Mouse (Mus musculus) embryonic facial prominence, embryonic 12.5 days (tissue): ENCODE results near the gene Tmem120b. TPM values are rescaled to one million over a fixed set of nuclear protein-coding genes. Genes with fewer than 3 reads are reported as not detected.
"Not testable (repeated sequence)": the region's sequence is repeated elsewhere in the genome, so short reads cannot be mapped to it uniquely, and the experiment has no call there.

ENCODE experiments used
- ATAC-seq: fragments of 200-750 bp; cut with Nextera tagmentation; 2 replicates; pipeline ENCODE4 v1.8.0; 2017; ENCODE audit not compliant: insufficient number of reproducible peaks, insufficient read depth, low FRiP score, low TSS enrichment
- H3K27ac ChIP-seq: fragments of 300-500 bp; sonication (generic); 2 replicates; pipeline ENCODE4 v1.5.1; 2016; ENCODE audit warnings: mild to moderate bottlenecking
- H3K27me3 ChIP-seq: fragments of 300-500 bp; sonication (generic); 2 replicates; pipeline ENCODE4 v1.6.1; 2016; ENCODE audit warnings: mild to moderate bottlenecking, moderate library complexity
- H3K36me3 ChIP-seq: fragments of 300-500 bp; sonication (generic); 2 replicates; pipeline ENCODE4 v1.6.1; 2016; ENCODE audit warnings: mild to moderate bottlenecking
- H3K4me1 ChIP-seq: fragments of 300-500 bp; sonication (generic); 2 replicates; pipeline ENCODE4 v1.6.1; 2016
- H3K4me2 ChIP-seq: fragments of 300-500 bp; sonication (generic); replicated peaks from 2 replicates; pipeline ENCODE4 v1.6.1; 2016; ENCODE audit warnings: mild to moderate bottlenecking, moderate library complexity
- H3K4me3 ChIP-seq: fragments of 300-500 bp; sonication (generic); 2 replicates; pipeline ENCODE4 v1.5.1; 2016; ENCODE audit warnings: mild to moderate bottlenecking
- H3K9ac ChIP-seq: fragments of 300-500 bp; sonication (generic); 2 replicates; pipeline ENCODE4 v1.6.1; 2016; ENCODE audit warnings: mild to moderate bottlenecking, moderate library complexity
- H3K9me3 ChIP-seq: fragments of 300-500 bp; sonication (generic); 2 replicates; pipeline ENCODE4 v1.6.1; 2016; ENCODE audit warnings: mild to moderate bottlenecking, moderate library complexity
- WGBS: fragments of 180-500 bp; shearing (Covaris S2); methylation state at CpG from one replicate; pipeline ENCODE4 v1.1.7; 2016; 5-methylcytosine and 5-hydroxymethylcytosine counted together
- polyA plus RNA-seq: library from polyadenylated mRNA; unstranded; fragments of >200 nt; fragmentation: Nextera tagmentation; extraction: Ambion mirVana; gene quantifications from 2 replicates; pipeline ENCODE4 v1.2.1, GENCODE M21; 2016

Gene Tmem120b
- polyA plus RNA-seq, 1 experiment from 2014 or later: 14.8 TPM

DNA sequence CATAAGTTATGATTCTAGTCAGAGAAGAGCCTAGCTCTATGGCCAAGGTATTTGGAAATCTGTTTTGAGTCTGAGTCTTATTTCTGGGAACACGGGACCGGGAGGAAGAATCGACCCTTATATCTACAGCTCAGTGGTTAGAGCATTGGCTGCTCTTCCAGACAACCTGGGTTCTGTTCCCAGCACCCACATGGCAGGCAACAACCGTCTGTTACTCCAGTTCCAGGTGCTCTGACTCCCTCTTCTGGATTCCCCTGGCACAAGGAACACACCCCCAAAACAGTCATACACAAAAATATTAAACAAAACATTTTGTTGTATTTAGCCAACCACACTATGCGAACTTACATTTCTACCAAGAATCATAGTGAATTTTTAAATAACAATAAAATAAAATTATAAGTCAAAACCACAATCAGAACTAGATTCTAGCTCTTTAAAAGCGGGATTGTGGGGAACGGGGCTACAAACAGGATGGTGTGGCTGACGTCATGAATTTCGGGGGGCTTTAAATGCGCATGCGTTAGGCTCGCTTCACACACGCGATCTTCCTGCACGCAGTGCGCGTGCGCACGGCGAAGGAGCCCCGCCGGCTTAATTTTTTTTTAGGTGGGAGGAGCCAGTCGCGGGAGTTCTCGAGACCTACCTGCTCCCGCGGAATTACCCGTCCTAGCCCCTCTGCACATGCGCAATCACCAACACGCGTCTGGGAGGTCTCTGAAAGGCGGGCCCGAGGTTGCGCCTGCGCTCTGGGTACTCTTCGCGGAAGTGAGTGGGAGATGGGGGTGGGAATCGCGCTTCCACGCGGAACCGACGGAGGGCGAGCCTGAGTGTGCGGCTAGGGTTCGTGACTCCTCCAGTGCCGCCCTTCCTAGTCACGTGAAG is 10.6 kb upstream of the Tmem120b start:
- Histone ChIP-seq H3K4me3 (peak overlapping the region; percentile 30), H3K27me3 (no peaks in the 10 kb centered on the region), H3K4me2 (peak overlapping the region; percentile 39), H3K9me3 (no peaks in the 10 kb centered on the region), H3K4me1 (peaks cover 10% of the 10 kb centered on the region; the same call in 1 of the 2 replicates), H3K36me3 (no peaks in the 10 kb centered on the region), H3K9ac (no peak overlapping the region), H3K27ac (no peak overlapping the region)
- WGBS: 8% methylated on average over 48 of the region's 48 CpGs
- ATAC-seq: peak; percentile 96

GRCm38 (mm10) chr5:123058251-123059102 is 9.7 kb upstream of the Tmem120b start:
- Histone ChIP-seq H3K36me3 (no peaks in the 10 kb centered on the region), H3K9me3 (no peaks in the 10 kb centered on the region), H3K4me2 (peak overlapping the region; percentile 39), H3K27me3 (no peaks in the 10 kb centered on the region), H3K27ac (no peak overlapping the region), H3K4me1 (peaks cover 10% of the 10 kb centered on the region; the same call in 1 of the 2 replicates), H3K4me3 (peak overlapping the region; percentile 30), H3K9ac (no peak overlapping the region)
- 43% methylated on average over 16 of the region's 16 CpGs for WGBS
- no peak for ATAC-seq

- H3K4me3 ChIP-seq: no peak overlapping the region
- no peaks in the 10 kb centered on the region for H3K36me3 ChIP-seq
- no peak for ATAC-seq
- H3K4me2 ChIP-seq: peak overlapping the region; percentile 4; the same call in 1 of the 2 replicates
- peak overlapping the region; percentile 69 for H3K27ac ChIP-seq
- peaks cover 13% of the 10 kb centered on the region for H3K4me1 ChIP-seq
- H3K9me3 ChIP-seq: no peaks in the 10 kb centered on the region
- H3K27me3 ChIP-seq: no peaks in the 10 kb centered on the region
- no peak overlapping the region for H3K9ac ChIP-seq
- 24% methylated on average over 14 of the region's 14 CpGs for WGBS
Measured at GRCm38 (mm10) chr5:123059757-123060520, 8.3 kb upstream of the Tmem120b start.

DNA sequence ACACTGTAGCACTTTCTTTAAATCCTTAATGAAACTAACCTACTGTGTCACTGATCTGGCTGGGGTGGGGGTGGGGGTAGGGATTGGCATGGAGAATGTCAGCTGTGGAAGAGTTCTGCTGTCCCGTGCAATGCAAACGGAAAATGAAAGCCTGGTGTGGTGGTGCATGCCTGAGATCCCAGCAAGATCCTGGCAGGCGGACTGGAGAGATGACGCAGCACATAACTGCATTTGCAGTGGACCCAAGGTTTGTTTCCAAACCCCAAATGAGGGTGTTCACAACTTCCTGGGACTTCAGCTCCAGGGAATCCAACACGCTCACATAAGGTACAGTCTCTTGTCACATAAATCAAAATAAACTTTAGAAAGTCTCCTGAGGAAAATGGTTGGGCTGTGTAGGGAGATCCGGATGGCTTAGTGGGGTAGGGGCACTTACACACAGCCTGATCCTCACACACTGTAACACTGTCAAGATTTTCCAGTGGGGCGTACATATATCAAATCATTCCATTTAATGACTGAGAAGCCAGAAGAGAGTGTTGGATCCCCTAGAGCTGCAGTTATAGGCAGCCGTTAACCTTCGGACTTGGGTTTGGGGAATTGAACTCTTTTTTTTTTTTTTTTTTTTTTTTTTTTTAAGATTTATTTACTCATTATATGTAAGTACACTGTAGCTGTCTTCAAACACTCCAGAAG is 7.4 kb upstream of the Tmem120b start:
- no peaks in the 10 kb centered on the region for H3K36me3 ChIP-seq
- ATAC-seq: no peak
- no peaks in the 10 kb centered on the region for H3K27me3 ChIP-seq
- no peak overlapping the region for H3K9ac ChIP-seq
- peak overlapping the region; percentile 69 for H3K27ac ChIP-seq
- WGBS: 50% methylated on average over 9 of the region's 9 CpGs
- peak overlapping the region; percentile 19; the same call in 1 of the 2 replicates for H3K4me2 ChIP-seq
- no peaks in the 10 kb centered on the region for H3K9me3 ChIP-seq
- peaks cover 13% of the 10 kb centered on the region for H3K4me1 ChIP-seq
- no peak overlapping the region for H3K4me3 ChIP-seq

DNA sequence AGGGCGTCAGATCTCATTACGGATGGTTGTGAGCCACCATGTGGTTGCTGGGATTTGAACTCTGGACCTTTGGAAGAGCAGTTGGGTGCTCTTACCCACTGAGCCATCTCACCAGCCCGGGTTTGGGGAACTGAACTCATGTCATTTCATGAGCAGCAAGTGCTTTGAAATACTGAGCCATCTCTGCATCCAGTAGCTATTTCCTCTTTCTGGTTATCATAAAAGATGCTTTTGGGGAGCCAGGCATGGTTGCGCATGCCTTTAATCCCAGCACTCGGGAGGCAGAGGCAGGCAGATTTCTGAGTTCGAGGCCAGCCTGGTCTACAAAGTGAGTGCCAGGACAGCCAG is 6.8 kb upstream of the Tmem120b start:
- 74% methylated on average over 6 of the region's 6 CpGs for WGBS
- ATAC-seq, H3K36me3 ChIP-seq, H3K4me3 ChIP-seq, H3K27ac ChIP-seq, H3K4me2 ChIP-seq, H3K9me3 ChIP-seq, H3K9ac ChIP-seq, H3K27me3 ChIP-seq: not testable (repeated sequence)
- H3K4me1 ChIP-seq: peaks cover 13% of the 10 kb centered on the region

GRCm38 (mm10) chr5:123063141-123063540 is 5.1 kb upstream of the Tmem120b start:
- WGBS: 79% methylated on average over 3 of the region's 3 CpGs
- ATAC-seq: no peak
- Histone ChIP-seq H3K36me3 (no peaks in the 10 kb centered on the region), H3K27ac (no peak overlapping the region), H3K4me2 (no peak overlapping the region), H3K4me3 (no peak overlapping the region), H3K9ac (no peak overlapping the region), H3K27me3 (no peaks in the 10 kb centered on the region), H3K9me3 (no peaks in the 10 kb centered on the region), H3K4me1 (peaks cover 13% of the 10 kb centered on the region)

DNA sequence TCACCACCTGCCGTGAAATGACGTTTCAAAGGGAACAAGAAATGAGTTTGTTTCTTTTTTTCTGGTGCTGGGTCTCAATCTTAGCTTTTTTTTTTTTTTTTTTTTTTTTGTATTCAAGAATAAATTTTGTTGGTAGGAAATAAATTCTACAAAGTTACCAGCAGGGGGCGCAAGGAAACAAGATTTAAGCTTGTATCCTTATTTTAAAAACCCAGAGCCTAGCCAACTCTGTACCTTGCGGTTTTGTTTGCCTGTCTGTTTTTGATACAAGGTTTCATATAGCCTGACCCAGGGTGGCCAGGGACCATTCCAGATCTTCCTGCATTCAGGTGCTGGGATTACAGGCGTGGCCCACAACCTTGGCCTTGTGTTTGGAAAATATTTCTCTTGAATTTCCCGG is 4.0 kb upstream of the Tmem120b start:
- H3K4me3 ChIP-seq: no peak overlapping the region
- no peak for ATAC-seq
- no peaks in the 10 kb centered on the region for H3K36me3 ChIP-seq
- H3K4me2 ChIP-seq: no peak overlapping the region
- 28% methylated on average over 6 of the region's 6 CpGs for WGBS
- peaks cover 13% of the 10 kb centered on the region for H3K4me1 ChIP-seq
- H3K9ac ChIP-seq: no peak overlapping the region
- no peaks in the 10 kb centered on the region for H3K27me3 ChIP-seq
- H3K9me3 ChIP-seq: no peaks in the 10 kb centered on the region
- H3K27ac ChIP-seq: no peak overlapping the region

GRCm38 (mm10) chr5:123067395-123067995 is 720 bp upstream of the Tmem120b start:
- no peak for ATAC-seq
- no peak overlapping the region for H3K9ac ChIP-seq
- WGBS: 18% methylated on average over 6 of the region's 6 CpGs

GRCm38 (mm10) chr5:123068714-123069113 is 499 bp downstream of the Tmem120b start:
- no peaks in the 10 kb centered on the region for H3K9me3 ChIP-seq
- no peak for ATAC-seq
- H3K9ac ChIP-seq: no peak overlapping the region
- 90% methylated on average over 2 of the region's 2 CpGs for WGBS
- H3K27ac ChIP-seq: no peak overlapping the region
- peaks cover 3% of the 10 kb centered on the region; the same call in 1 of the 2 replicates for H3K4me1 ChIP-seq
- H3K27me3 ChIP-seq: no peaks in the 10 kb centered on the region
- no peaks in the 10 kb centered on the region for H3K36me3 ChIP-seq
- H3K4me3 ChIP-seq: no peak overlapping the region
- no peak overlapping the region for H3K4me2 ChIP-seq

More at GRCm38 (mm10) chr5:123067395-123067995, 720 bp upstream of the Tmem120b start:
- Histone ChIP-seq H3K9me3 (no peaks in the 10 kb centered on the region), H3K4me3 (no peak overlapping the region), H3K4me2 (no peak overlapping the region), H3K27ac (no peak overlapping the region), H3K36me3 (no peaks in the 10 kb centered on the region), H3K27me3 (no peaks in the 10 kb centered on the region), H3K4me1 (peaks cover 3% of the 10 kb centered on the region; the same call in 1 of the 2 replicates)

DNA sequence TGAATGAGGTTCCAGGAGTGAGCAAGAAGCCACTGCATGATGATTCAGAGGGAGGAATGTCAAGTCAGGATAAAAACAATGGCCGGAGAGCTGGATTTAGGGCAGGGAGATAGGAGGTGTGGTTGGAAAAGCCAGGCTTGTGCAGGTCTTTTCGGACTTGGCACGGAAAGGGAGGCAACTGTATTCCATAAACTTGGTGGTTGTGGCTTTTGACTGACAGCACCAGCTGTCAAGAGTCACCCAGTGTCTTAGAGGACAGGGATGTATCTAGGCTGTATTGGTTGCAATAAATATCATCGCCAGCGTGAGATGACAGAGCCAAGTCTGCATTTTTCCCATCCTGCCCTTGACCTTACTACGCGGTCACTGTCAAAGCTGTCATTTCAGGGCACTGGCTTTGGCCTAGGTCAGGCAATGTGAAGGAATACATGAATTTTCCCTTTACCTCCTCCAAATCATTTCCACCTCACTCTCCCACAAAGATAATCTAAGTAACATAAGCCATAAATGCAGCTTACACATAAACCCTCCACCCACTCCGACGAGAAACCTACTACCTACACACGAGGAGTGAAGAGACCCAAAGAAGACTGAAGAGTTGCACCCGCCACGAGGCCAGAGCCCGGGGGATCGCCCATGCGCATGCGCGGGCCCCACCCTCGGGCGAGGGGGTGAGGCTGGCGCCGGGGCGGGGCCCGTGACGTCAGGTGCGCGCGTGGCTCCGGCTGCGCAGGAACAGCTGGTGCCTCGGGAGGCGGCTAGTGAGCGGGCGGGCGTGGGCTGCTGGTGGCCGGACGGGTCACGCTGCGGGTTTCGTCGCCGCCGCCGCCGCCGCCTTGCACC is 7.6 kb downstream of the Tmem120b start:
- peak overlapping the region; percentile 95 for H3K4me2 ChIP-seq
- ATAC-seq: peak; percentile 81
- H3K36me3 ChIP-seq: no peaks in the 10 kb centered on the region
- peaks cover 18% of the 10 kb centered on the region for H3K4me1 ChIP-seq
- WGBS: 8% methylated on average over 45 of the region's 45 CpGs
- no peaks in the 10 kb centered on the region for H3K9me3 ChIP-seq
- peak overlapping the region; percentile 75 for H3K4me3 ChIP-seq
- peak overlapping the region; percentile 54 for H3K27ac ChIP-seq
- no peaks in the 10 kb centered on the region; the same call in 1 of the 2 replicates for H3K27me3 ChIP-seq
- peak overlapping the region; percentile 68 for H3K9ac ChIP-seq
